Mouse (Mus musculus): ENCODE measurements around the gene Adm2.

GRCm38 (mm10) chr15:89282546-89282945 is 40.0 kb upstream of the Adm2 start:
- TF ChIP-seq CTCF (IDR thresholded peaks at IDR 0.05; ENCODE audit: control insufficient read depth, insufficient read depth, insufficient replicate concordance, low read depth, low read length) (no peak), POLR2A (IDR thresholded peaks at IDR 0.05; ENCODE audit: control insufficient read depth, low read depth, low read length) (no peak)
